Mouse (Mus musculus) cerebellum, adult 8-10 months (tissue): ENCODE measurements around the gene Sav1.

ENCODE experiments used
- DNase-seq: peaks from one replicate; pipeline ENCODE4 v3.0.0; 2022

The Sav1 gene

DNA sequence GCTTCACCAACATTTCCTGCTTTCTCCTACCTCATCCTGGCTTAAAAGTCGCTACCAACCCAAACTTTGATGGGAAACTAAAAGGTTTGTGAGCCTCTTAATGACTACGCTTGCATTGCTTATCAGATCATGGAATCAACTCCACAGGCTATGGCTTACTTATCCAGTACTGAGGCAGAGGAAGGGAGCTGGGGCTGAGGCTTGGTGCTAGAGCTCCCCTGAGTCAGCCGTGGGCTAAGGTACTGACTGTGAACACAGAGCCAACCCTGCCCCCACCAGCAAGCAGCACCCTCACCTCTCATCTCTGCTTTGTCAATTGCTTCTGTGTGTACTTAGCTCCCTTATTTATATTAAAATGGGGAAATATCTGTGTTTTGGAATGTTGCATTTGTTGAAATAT lies 39.3 kb downstream of the Sav1 start:
- DNase-seq: no peak

DNA sequence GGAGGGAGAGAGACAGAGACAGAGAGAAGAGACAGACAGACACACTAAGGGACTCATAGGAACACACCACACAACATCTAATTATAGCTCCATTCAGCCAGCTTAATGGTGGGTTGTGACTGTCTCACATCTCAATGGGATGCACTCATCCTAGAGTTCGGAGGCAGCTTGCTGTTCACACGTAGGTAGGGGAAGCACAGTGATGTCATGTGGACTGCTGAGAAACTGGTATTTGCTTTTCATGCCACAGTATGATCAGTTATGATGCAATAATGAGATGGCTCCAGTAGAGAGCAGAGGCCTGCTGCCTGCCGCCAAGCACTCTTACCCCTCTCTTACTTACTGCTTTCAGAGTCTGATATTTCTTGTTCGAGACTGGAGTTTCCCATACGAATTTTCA lies 40.9 kb downstream of the Sav1 start:
- no peak for DNase-seq

DNA sequence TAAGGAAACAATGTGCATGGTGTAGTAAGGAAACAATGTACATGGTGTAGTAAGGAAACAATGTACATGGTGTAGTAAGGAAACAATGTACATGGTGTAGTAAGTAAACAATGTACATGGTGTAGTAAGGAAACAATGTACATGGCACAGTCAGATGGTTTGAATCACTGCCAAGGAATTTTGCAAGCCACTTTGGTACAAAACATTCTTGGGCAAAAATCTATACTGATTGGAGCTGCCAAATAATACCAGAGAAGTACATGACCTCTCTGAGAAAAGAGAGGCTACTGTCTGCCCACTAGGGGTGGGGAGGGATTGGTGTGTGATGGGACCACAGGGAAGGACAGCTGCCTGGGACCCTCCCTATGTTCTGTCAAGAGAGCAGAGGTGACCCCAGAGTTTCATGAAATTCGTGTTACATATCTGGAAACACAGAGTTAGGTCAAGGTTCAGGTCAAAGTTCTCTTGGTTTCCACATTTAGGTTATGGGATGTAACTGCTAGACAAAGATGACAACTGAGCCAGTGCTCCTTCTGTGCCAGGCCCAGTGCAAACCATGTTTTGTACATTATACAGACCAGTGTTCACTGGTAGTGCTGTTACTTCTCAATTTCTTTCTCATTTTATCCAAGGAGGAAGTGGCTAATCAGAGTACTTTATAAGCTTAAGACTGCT lies 45.0 kb downstream of the Sav1 start:
- DNase-seq: no peak

DNA sequence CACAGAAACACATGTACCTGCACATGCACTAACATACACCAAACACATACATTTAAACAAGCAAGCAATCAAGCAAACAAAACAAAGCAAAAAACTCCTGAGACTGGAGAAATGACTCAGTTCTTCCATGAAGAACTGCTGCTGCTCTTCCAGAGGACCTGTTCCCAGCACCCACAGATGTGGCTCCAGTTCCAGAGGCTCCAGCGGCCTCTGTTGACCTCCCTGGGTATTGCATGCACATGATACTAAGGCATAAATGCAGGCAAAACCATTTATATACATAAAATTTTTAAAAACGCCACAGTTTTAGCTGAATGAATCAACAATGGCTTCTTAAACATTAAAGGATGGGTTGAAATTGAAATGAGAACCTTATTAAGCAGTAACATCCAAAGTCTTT lies 47.5 kb downstream of the Sav1 start:
- no peak for DNase-seq

DNA sequence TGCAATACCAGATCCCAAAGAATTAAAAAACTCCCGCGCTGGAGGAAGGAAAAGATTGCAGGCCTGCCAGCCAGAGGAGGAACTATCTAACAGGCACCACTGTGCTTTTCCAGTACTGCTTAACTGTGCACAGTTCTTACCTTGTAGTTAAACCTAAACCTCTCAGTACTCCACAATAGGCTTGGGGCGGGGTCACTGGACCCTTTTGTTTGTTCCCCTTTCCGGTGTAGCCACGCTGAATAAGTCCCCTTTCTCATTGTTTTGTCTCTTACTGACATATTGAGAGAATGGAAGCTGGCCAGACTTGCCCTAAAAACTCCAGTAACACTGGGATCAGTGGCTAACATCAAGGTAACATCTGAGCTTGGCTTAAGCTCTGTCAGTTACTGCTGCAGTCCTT lies 49.1 kb downstream of the Sav1 start:
- no peak for DNase-seq

DNA sequence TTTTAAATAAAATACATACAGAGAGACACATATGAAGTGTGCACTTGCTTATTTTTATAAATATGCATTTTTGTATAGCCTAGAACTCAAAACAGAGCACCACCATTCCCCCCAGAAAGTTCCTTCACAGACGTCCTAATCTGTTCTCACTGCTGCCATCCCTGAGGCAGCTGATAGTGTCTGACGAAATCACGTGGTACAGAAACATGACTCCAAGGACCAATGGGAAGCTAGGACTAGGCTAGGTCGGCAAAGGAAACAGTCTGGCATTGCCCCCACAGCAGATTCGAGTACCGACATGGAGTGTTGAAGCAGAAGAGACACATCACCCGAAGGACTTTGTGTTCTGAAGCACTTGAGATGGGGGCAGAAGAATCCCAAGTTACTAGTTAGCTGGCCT lies 60.1 kb downstream of the Sav1 start:
- DNase-seq: no peak

DNA sequence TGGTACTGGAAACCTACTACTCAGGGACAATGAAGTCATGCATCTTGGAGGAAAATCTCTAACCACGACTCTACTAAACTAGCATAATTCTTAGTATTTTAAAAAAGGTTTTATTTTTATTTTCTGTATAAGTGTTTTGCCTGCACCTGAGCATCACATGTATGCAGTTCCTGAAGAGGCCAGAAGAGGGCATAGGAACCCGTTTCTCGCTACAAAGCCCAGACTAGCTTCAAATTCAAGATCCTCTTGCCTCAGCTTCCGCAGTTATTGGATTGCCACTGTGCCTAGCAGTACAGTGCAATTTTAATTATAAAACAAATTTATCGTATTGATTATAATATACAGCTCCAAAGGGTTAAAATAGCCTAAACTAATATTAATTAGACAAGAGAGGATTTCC lies 62.8 kb downstream of the Sav1 start:
- DNase-seq: peak; percentile 23

DNA sequence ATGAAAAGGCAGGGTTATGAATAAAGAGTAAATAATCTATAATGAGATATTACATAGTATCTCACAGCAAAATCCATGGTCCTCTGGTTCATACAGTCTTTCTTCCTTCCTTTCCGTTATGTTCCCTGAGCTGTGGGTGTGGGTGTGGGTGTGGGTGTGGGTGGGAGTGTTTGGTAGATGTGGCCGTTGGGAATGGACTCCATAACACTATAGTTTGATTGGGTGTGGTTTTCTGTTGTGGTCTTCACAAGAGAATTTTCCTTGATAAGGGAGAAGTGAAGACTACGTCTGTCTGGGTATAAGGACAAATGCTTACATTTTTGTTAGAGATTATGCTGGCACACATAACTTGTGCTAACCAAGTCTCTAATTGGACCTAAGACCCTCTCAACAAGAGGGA lies 63.2 kb downstream of the Sav1 start:
- DNase-seq: no peak

DNA sequence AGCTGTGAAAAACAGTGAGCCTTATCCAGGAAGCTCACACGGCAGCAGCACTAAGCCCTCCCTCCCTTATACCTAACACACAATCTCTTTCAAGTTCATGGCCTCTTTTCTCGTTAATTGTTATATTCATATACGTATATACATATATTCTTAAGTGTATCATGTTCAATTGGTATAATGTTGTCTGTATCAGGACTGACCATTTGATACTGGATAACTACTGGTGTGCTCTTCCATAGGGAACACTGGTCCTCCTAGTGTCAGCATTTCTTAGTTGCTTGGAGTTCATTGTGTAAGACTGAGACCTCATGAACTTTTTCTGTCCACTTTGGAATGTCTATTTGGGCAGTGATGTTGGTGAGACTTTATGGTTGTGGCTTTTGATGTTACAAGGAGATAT lies 63.7 kb downstream of the Sav1 start:
- DNase-seq: no peak

DNA sequence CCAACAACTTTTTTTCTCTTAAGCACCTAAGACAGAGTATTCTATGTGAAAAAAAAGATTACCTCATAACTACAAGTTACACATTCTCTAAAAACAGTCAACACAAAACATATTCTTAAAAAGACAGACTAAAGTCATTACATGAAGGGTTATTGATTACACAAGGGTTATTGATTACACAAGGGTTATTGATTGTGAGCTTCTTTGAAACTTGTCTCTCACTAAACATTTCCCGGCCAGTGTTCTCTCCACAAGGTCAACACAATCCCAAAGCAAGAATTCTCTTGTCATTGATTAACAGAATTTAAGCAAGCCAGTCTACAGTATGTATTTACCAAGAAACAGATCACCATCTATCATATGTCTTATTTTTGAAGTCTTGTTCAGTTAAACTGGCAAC lies 64.7 kb downstream of the Sav1 start:
- no peak for DNase-seq

DNA sequence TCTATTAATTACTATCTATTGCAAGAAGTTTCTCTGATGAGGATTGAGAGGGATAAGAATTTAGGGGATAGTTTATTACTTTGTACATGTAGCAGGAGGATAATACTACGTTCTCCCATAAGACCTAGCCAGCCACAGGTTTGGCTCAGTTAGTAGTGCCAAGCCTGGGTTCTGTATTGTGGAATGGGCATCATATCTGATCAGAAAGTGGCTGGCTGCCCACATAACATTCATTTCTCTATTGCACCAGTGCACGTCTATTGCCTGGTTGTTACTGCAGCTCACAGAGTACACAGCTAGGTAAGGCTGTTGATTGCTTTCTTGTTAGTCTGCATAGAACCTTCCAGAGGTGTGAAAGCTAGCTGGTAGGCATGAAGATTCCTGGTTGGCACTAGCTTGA lies 68.9 kb downstream of the Sav1 start:
- DNase-seq: no peak
